Mouse (Mus musculus) liver, adult 2 months (tissue): Measurements from ENCODE around the gene Fam71d.

Experiments used
- CTCF ChIP-seq: fragments of 200-500 bp; IDR thresholded peaks from 2 replicates; pipeline ENCODE4 v1.5.1; 2011; ENCODE audit warnings: low read depth, low read length, control low read depth
- POLR2A ChIP-seq: fragments of 200-500 bp; IDR thresholded peaks from 2 replicates; pipeline ENCODE4 v1.6.1; 2011; ENCODE audit warnings: low read length, control low read depth; ENCODE audit not compliant: insufficient read depth; ENCODE audit errors: extremely low read depth

DNA sequence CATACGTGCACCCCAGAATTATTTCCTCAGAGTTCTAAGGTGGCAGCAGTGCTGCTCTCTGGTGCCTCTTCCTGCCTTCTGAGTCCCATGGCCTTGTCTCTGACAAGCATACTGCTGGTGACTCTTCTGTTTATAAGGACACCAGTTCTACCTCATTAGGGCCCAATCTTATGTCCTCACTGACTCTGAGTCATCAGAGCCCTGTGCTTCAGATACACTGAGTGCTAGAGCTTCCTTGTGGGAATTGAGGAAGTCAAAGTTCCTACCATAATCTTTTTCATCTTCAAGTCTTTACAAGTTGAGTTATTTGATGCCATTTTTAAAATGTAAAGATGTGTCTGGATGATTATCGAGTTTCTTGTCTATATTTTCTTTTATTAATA, 12.5 kb upstream of the Fam71d start:
- TF ChIP-seq POLR2A (no peak), CTCF (no peak)
